Mouse (Mus musculus) mature B cell (primary cell): Measurements from ENCODE around the gene Snx32.

ENCODE experiments used
- in situ Hi-C: fragments of 300-500 bp; cut with MboI; formaldehyde crosslinking; loops from 2 replicates; pipeline ENCODE4 v1.14.3; 2019

Snx32 gene

DNA sequence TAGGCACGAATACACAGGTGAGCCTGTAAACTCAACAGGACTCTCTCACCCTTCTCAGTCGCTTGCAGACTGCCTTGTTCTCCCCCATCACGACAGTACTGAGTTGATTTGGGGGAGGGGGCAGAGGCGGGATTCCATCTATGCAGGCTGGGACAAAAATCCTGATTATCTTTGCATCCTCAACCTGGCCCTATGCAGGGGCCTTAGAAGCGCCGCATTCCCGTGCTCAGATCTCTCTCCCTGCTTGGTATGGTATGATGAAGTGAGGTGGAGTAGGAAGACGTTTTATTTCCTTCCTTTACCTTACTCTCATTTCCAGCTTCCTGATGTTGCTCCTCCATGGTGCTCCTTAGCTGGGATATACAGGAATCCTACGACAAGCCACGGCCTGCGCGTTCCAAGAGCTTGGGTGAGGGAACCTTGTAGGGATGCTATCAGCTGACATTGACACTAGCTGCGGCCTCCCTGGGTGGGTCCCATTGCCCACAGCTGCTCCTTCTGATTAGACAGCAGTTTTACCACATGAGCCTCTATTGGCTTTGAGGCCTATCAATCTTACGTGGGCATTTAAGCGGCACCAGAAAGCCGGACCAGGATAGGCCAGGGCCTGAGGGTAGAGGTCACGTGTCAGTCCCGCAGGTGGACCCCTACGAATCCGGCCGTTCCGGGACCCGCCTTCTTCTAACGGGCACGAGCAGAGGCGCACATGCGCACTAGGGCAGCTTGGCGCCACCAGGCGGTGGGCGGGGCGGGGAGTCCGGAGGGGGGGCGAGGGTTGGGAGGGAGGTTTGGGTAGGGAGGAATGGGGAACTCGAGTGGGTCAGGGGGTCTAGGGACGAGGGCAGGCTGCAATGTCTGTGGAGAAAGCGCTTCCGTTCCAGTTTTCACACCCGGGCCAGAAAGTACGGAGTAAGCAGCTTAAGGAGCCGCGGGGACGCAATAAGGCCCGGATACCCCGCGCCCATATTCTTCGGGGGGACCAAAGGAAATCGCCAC is at the start of gene Snx32:
TSS of gene Snx32 (minus strand) at position 508 of the 996 bp plus-strand sequence.
- in situ Hi-C loops, result no loop called here

DNA sequence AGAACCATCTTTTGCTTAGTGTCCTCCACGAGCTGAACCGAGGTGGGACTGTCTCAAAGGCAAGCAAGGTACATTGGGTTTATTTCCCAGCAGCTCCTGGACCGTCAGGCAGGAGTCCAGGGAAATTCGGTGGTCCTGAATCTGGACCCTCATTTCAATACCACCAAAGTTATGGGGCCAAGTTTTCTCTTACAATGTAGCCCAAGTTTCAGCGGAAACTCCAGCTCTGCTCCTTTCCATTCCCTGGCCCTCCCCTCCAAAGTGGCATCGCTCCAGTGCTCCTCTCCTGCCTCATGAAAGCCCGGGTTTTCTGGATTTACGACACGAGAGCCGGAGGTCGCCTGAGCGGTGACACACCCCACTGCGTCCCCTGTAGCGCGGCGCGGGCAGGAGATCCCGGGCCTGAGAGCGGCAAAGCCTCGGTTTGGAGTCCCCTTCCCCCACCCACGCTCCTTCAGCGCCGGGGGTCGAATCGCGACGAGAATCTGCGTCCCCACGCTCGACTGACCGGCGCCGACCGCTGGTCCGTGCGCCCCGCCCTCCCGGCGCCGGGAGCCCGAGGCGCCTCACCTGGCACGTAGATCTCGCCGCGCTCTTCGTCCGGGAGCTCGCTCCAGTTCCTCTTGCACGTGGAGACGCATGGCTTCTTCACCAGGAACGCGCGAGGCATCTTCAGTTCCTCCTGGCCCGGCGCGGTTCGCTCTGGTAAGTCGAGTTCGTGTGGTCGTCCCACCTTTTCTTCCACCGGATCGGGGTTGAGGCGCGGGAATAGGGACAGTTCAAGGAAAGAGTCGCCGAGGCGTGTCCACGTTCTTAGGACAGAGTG is 49.5 kb upstream of the Snx32 start:
- in situ Hi-C loops, result no loop called here

DNA sequence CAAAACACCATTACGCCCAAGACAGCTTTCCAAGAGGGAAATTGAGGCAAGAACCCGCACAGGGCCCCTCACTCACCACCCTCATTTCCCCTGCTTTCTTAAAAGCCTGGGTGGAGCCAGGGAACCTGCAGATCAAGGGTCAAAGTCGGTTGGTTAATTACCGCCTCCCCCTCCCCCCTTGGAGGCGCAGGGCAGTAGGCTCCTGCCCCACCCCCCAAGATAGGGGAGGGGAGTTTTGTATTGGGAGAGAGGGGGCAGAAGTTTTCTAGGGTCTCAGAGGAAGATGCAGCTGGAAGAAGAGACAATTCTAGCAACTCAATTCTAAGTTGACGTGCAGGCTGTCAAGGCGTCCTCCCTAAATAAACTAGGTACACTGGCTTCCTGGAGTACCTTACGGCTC is 48.9 kb upstream of the Snx32 start:
- in situ Hi-C loops, result no loop called here

DNA sequence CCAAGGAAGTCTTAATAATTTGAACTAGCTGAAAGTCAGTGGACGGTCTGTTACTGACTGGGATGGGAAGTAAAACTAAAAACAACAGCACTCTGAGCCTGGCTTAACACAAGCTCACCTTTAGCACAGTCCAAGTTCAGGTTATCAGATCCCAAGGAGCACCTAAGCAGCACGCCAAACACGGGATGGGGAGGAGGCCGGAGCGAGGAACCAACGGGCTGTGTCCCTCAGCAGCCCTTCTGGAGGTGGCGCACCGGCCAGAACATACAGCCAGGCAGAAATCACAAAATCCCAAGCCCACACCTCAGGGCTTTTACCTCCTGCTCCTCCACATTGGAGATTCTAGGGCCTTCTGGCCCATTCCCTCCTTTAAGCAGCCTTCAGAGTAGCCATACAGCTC is 48.4 kb upstream of the Snx32 start:
- in situ Hi-C loops, result no loop called here

DNA sequence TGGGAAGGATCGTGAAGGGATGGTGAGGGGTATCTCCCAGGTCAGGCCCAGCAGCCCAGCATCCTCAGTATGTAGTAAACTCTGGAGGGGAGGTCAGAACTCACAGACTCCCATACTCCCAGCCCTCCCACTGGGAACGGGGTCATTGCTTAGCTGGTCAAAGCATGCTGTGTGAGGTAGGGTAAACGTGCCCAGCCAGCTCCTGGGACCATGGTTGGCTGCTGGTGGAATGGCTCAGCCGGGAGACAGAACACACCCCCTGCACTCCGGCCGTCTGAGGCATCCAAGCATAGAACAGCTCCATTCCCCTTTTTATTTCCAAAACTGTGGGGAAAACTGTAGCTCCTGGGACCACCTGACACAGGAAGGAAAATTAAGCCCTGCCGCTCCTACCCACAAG is 47.8 kb upstream of the Snx32 start:
- in situ Hi-C loops, result no loop called here

DNA sequence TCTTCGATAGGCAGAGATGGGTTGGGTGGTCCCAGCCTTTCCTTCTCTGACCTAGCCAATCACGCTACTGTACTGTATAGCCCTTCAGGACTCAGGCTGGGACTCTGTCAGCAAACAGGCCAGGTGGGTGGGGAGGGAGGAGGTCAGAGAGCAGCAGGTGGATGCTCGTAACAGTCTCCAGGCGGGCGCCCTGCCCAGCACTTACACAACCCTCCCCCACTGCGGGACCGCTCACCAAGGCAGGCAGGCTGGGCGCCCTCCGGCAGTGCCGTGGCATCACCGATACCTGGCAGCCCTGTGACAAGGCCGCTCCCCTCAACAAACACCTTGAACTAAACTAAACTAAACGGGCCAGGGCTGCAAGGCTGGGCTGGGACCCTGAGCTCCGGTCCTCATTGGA is 43.9 kb upstream of the Snx32 start:
- in situ Hi-C loops, result no loop called here

DNA sequence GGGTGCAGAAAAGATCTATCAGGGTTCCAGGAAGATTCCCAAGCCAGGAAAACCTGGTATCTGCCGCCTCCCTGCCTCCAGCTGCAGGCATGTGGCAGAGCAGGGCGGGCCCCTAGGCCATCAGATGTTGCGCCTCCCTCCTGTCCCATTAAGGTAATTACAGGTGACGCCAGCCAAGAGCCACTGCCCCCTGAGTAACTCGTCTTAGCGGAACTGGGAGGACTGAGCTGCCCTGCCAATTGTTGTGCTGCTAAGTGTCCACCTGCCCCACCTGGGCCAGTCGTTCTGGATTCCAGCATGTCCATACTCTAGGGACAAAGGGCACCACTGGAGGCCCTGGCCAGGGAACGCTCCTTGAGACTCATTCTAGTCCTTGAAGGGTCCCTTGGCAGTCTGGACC is 43.5 kb upstream of the Snx32 start:
- in situ Hi-C loops, result no loop called here

DNA sequence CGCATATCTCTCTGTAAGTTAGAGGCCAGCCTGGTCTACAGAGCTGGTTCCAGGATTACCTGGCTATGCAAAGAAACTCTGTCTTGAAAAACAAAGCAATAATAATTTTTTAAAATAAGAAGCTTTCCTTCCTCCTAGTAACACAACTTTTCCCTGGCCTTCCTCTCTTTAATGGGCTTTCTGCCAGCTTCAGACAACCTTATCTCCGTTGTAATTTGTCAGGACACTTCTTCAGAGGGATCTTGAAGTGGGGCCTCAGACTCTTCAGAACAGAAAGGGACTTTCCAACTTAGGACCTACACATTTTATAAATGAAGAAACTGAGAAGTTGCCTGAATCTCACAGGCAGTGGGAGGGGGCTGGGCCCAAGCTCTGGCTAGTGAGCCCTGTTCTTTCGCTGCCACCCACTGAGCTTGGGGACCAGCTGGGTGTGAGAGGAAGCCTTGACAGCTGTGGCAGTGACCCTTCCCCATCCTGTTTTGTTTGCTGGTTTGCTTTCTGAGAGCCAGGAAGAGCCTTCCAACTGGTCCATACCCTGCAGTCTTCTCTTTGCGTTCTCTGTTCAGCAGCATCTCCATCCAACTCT is 37.2 kb upstream of the Snx32 start:
- in situ Hi-C loops, result no loop called here

DNA sequence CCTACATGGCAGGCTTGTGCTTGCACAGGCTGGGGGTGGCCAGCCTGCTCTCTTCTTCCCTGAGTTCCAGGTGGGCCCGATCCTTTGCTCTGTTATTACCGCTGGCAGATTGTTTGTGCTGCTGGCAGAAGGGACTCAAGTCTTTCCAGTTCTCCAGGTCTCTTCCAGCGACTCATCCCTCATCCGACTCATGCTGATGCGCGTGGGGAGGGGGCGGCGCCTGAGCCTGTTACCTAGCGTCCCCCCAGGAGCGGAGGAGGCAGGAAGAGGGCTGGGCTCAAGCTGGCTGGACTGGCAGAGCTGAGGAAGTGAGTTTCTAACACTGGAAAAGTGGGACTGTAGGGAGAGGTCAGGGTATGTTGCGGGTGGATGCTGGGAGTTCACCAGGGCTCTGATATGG is 33.7 kb upstream of the Snx32 start:
- in situ Hi-C loops, result no loop called here

DNA sequence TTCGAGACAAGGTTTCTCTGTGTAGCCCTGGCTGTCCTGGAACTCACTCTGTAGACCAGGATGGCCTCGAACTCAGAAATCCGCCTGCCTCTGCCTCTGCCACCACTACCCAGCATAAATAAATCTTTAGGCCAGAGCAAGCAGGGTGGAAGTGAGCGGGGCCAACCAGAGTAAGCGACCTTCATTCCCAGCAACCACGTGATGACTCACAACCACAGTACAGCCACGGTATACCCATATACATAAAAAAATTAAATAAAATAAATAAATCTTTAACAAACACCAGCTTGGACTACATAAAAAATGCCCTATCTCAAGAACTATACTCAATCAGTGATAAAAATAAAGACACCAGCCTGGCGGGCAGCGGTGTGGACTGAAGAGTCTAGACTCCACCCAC is 33.0 kb upstream of the Snx32 start:
- in situ Hi-C loops, result no loop called here

DNA sequence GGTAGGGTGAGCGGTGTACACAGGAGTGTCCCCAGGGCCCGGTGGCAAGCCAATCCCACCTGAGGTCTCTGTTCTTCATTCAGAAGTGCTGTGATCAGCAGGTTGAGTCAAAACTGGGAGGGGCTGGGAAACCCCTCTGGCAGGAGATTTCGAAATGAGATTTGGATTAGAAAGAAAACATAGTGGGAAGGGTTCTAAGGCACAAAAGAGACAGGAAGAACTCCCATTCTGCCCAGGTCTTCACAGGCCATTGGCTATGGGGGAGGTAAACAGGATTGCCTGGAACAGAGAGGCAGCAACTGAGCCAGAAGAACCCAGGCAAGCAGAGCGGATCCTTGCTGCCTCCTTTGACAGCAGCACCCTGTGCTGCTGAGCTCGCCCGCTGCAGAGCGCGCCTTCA is 28.4 kb upstream of the Snx32 start:
- in situ Hi-C loops, result no loop called here

DNA sequence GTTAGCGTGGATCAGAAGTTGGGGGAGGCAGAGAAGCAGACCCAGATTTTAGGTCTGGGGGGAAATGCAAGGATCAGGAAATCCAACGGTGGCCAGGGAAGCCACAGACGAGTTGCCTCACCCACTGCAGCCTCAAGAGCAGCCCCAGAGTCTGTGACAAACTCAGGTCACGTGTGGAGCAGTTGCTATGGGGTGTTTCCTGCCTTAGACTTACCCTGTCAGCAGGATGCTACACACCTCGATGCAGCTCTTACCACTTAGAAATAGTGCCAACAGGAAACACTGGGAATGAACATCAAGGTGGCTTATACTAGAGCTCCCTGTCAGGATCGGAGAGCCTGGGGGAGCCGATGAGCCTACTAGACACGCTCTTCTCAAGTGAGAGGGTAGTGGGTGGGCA is 22.2 kb upstream of the Snx32 start:
- in situ Hi-C loops, result no loop called here

DNA sequence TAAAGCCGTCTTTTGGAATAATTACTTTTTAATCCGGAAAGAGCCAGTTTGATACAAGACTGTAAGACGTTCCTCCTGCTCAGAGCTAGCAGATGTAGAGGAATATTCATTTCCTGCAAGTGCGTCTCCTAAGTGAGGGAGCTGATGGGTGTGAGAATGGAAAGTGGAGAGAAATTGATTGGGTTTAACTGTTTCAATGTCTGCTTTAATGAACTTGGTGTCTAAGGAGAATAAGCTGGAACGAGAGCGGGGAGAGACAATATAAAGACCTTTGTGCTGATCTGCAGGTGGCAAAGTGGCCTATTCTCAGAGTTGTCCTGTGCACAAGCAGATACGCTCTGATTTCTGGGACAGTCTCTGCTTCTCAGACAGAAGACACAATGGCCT is 19.8 kb upstream of the Snx32 start:
- in situ Hi-C loops, result no loop called here

DNA sequence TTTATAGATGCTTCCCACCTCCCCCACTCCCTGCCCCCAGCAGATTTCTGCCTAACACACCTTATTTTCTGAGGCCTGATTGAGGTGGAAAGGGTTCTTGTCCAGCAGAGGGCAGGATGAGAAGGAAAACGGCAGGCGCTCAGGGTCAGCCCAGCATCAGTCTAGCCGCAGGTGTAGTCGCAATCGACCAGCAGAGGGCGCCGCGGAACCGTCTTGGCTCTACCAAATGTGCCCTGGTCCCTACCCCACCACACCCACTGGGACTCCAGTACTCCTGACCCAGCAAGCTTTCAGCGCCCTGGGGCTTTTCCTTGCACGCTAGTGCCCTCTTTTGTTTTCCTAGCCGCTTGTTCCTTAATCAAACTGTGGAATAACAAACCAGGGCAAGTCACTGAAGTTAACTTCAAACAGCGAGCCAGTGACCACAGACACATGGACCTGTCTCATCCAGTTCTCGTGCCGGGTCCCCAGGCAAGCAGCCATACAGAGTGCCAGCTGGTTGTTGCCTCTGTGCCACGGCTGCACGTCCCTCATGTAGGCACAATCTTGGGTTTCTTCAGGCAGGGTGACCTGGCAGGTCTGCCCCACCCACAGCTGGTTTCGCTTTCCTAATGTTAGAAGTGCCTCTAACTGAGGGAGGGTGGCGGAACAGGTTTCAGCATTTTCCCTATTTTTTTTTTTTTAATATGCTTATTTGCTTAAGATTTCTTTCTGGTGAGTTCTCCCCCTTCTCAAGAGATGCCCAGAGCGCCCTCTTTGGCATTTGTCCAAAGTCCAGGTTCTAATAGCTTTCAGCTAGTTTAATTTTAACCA is 19.2 kb upstream of the Snx32 start:
- in situ Hi-C loops, result no loop called here

DNA sequence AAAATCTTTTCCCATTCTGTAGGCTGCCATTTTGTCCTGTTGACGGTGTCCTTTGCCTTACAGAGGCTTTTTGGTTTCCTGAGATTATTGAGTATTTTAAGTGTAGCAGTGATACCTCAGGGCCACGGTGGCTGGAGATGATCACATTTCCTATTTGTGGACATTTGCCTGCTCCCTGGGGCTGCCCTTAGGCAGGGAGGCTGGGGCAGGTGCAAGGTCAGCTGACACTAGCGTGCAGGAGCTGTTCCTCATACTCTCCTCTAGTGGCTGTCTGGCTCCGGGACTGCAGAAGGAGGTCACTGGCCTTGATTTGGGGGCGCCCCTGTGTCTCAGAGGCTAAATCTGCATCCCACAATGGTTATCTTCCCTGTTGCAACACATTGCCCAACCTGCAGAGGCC is 14.9 kb upstream of the Snx32 start:
- in situ Hi-C loops, result no loop called here

DNA sequence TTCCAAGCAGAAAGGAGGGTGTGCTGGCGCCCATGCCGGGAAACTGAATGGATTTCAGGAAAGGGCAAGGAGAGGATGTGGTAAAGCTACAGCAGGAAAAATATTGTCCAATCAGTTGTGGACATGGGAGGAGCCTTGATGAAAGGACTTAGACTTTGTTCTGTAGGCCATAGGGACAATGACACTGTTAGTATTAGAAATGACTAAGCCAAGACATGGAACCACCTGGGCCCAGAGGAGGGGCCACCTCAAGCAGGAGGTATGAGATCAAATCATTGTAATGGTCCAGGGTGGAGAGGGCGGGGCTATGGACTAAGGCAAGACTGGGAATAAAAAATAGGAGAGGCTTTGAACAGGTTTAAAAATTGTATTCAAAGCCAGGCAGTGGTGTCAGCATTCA is 8.4 kb upstream of the Snx32 start:
- in situ Hi-C loops, result no loop called here

DNA sequence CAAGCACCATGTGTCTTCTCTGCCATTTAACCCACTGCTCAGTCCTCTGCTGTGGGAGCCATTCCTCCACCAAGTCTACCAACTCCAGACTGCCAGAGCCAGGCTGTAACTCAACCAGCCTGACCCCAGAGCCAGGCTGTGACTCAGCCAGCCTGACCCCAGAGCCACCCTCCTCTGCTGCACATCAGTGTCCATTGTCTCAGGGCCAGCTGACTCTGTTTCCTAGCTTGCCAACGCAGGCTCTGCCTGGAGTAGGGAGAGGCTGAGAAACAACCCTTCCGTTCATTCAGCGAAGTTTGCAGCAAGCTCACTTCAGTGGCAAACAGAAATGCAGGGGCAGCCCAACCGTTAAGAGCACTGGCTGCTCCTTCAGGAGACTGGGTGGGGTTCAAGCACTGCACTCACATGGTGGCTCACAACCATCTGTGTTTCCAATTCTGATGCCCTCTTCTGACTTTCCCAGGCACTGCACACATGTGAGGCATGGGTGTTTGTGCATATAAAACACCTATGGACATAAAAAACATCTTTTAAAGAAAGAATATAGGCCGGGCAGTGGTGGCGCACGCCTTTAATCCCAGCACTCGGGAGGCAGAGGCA is 6.7 kb upstream of the Snx32 start:
- in situ Hi-C loops, result no loop called here

DNA sequence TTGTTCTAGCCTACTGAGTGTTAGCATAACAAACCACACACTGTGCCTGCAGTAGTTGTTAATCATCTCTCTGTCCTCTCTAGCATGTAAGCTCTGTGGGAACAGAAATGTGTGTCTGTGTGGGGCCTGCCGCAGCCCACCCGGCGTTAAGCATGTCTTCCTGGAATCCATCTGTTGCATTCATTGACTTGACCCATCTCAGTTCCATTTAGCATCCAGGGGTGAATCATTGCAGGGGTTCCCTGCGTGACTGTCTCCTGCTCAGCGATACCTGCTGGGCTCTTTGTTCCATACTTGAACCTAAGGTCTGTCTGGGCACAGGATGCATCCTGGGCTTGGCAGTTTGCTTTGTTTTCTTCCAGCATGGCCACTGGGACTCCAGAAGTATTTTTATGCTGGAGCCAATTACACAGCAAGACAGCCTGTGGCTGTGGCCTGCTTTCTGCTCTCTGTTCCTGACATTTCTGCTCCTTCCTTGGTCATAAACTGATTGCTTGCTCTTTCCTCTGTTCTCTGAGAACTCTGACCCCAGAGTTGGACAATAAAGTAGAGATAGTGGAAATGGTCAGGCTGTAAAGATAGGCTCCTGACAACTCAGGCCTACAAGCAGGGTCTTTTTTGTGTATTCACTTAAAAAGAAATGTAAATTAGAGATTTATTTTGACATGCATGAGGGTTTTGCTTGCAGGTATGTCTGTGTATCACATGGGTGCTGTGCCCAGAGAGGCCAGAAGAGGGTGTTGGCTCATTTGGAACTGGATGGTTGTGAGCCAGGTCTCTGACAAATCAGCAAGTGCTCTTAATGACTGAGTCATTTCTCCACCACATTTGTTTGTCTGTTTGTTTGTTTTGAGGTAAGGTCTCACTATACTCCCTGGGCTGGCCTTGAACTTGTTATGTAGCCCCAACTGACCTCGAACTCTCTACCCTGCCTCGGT is 5.8 kb upstream of the Snx32 start:
- in situ Hi-C loops, result no loop called here

DNA sequence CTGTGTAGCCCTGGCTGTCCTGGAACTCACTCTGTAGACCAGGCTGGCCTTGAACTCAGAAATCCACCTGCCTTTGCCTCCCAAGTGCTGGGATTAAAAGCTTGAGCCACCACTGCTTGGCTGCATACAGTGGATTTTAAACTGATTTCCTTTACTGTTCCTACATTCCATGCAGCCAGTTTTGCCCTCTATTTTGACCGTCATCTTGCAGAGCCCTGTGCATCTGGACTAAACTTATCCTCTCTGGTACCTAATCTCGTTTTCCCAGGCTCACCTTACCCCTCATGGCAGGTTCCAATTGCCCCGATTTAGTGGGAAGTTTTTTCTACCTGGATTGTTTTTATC is 2.6 kb upstream of the Snx32 start:
- in situ Hi-C loops, result no loop called here
